Mouse (Mus musculus) hindbrain, embryonic 16.5 days (tissue): ENCODE results near the gene BC049762. TPM values are rescaled to one million over a fixed set of nuclear protein-coding genes. Genes with fewer than 3 reads are reported as not detected.

Source experiments
- ATAC-seq: fragments of 200-750 bp; cut with Nextera tagmentation; 2 replicates; pipeline ENCODE4 v1.8.0; 2017; ENCODE audit warnings: moderate TSS enrichment, moderate library complexity
- H3K27ac ChIP-seq: fragments of 300-500 bp; sonication (generic); 2 replicates; pipeline ENCODE4 v1.5.1; 2014; ENCODE audit warnings: low read depth, mild to moderate bottlenecking, control low read depth, low read length, moderate library complexity
- H3K27me3 ChIP-seq: fragments of 300-500 bp; sonication (generic); replicated peaks from 2 replicates; pipeline ENCODE4 v1.6.1; 2014; ENCODE audit warnings: low read length; ENCODE audit not compliant: control insufficient read depth, insufficient read depth
- H3K36me3 ChIP-seq: fragments of 300-500 bp; sonication (generic); 2 replicates; pipeline ENCODE4 v1.6.1; 2014; ENCODE audit warnings: mild to moderate bottlenecking, low read length, moderate library complexity, mixed read lengths; ENCODE audit not compliant: control insufficient read depth, insufficient read depth
- H3K4me1 ChIP-seq: fragments of 300-500 bp; sonication (generic); 2 replicates; pipeline ENCODE4 v1.6.1; 2014; ENCODE audit warnings: low read depth, low read length; ENCODE audit not compliant: control insufficient read depth, insufficient read depth
- H3K4me2 ChIP-seq: fragments of 300-500 bp; sonication (generic); 2 replicates; pipeline ENCODE4 v1.6.1; 2014; ENCODE audit warnings: mild to moderate bottlenecking, low read length, control low read depth, moderate library complexity
- H3K4me3 ChIP-seq: fragments of 300-500 bp; sonication (generic); 2 replicates; pipeline ENCODE4 v1.5.1; 2014; ENCODE audit warnings: mild to moderate bottlenecking, low read length, control low read depth, moderate library complexity
- H3K9ac ChIP-seq: fragments of 300-500 bp; sonication (generic); 2 replicates; pipeline ENCODE4 v1.6.1; 2014; ENCODE audit warnings: low read depth, mild to moderate bottlenecking, control low read depth, low read length, moderate library complexity
- H3K9me3 ChIP-seq: fragments of 300-500 bp; sonication (generic); 2 replicates; pipeline ENCODE4 v1.6.1; 2014; ENCODE audit warnings: mild to moderate bottlenecking, low read length, moderate library complexity; ENCODE audit not compliant: control insufficient read depth
- WGBS: fragments of 180-500 bp; shearing (Covaris S2); extraction: QIAGEN DNeasy Blood & Tissue Kit; methylation state at CpG from one replicate; pipeline ENCODE4 v1.1.7; 2014; 5-methylcytosine and 5-hydroxymethylcytosine counted together
- polyA plus RNA-seq: library from polyadenylated mRNA; unstranded; fragments of >200 nt; fragmentation: Nextera tagmentation; extraction: Ambion mirVana; gene quantifications from 2 replicates; pipeline ENCODE4 v1.2.1, GENCODE M21; 2015

BC049762 gene
- 0.24 and 0.30 TPM in 2 replicates for polyA plus RNA-seq

GRCm38 (mm10) chr11:51262342-51263285 lies at the start of gene BC049762:
TSS of gene BC049762 (minus strand) at chr11:51263046.
- peak within 1 kb of the TSS; percentile 98 for H3K27ac ChIP-seq
- no peaks in the 10 kb centered on the region for H3K9me3 ChIP-seq
- H3K4me1 ChIP-seq: peaks cover 25% of the 10 kb centered on the region
- no peaks in the 10 kb centered on the region for H3K27me3 ChIP-seq
- WGBS: 10% methylated on average over 57 of the region's 57 CpGs
- H3K4me3 ChIP-seq: peak within 1 kb of the TSS; percentile 81
- peak within 1 kb of the TSS; percentile 96 for H3K9ac ChIP-seq
- H3K4me2 ChIP-seq: peak within 1 kb of the TSS; percentile 94
- peak; percentile 99 for ATAC-seq
- no peaks in the 10 kb centered on the region for H3K36me3 ChIP-seq

- no peak overlapping the region for H3K4me2 ChIP-seq
- H3K36me3 ChIP-seq: no peaks in the 10 kb centered on the region
- H3K9ac ChIP-seq: no peak overlapping the region
- no peaks in the 10 kb centered on the region for H3K4me1 ChIP-seq
- no peak overlapping the region for H3K27ac ChIP-seq
- H3K9me3 ChIP-seq: no peaks in the 10 kb centered on the region
- no peaks in the 10 kb centered on the region for H3K27me3 ChIP-seq
- WGBS: 77% methylated on average over 8 of the region's 8 CpGs
- no peak overlapping the region for H3K4me3 ChIP-seq
- peak; percentile 40; the same call in 1 of the 2 replicates for ATAC-seq
Observed at GRCm38 (mm10) chr11:51311846-51312245, 49.0 kb upstream of the BC049762 start.

- no peak overlapping the region for H3K4me2 ChIP-seq
- no peak for ATAC-seq
- no peak overlapping the region for H3K9ac ChIP-seq
- WGBS: 49% methylated on average over 5 of the region's 5 CpGs
- H3K27me3 ChIP-seq: no peaks in the 10 kb centered on the region
- H3K4me1 ChIP-seq: no peaks in the 10 kb centered on the region
- H3K4me3 ChIP-seq: no peak overlapping the region
- no peaks in the 10 kb centered on the region for H3K9me3 ChIP-seq
- no peaks in the 10 kb centered on the region for H3K36me3 ChIP-seq
- H3K27ac ChIP-seq: no peak overlapping the region
Observed at GRCm38 (mm10) chr11:51308306-51308705, 45.5 kb upstream of the BC049762 start.

- Histone ChIP-seq H3K4me2 (no peak overlapping the region), H3K4me3 (no peak overlapping the region), H3K4me1 (no peaks in the 10 kb centered on the region), H3K27ac (no peak overlapping the region), H3K36me3 (no peaks in the 10 kb centered on the region), H3K27me3 (no peaks in the 10 kb centered on the region), H3K9me3 (no peaks in the 10 kb centered on the region), H3K9ac (no peak overlapping the region)
- no peak for ATAC-seq
- 53% methylated on average over 12 of the region's 12 CpGs for WGBS
Observed at GRCm38 (mm10) chr11:51303981-51304553, 41.2 kb upstream of the BC049762 start.

GRCm38 (mm10) chr11:51302396-51302795 lies 39.5 kb upstream of the BC049762 start:
- H3K27ac ChIP-seq: no peak overlapping the region
- H3K4me3 ChIP-seq: no peak overlapping the region
- H3K4me2 ChIP-seq: no peak overlapping the region
- ATAC-seq: no peak
- no peaks in the 10 kb centered on the region for H3K9me3 ChIP-seq
- no peak overlapping the region for H3K9ac ChIP-seq
- no peaks in the 10 kb centered on the region for H3K4me1 ChIP-seq
- H3K36me3 ChIP-seq: no peaks in the 10 kb centered on the region
- 76% methylated on average over 5 of the region's 5 CpGs for WGBS
- no peaks in the 10 kb centered on the region for H3K27me3 ChIP-seq

- no peaks in the 10 kb centered on the region for H3K27me3 ChIP-seq
- H3K27ac ChIP-seq: no peak overlapping the region
- no peak overlapping the region for H3K4me2 ChIP-seq
- no peak overlapping the region for H3K4me3 ChIP-seq
- no peak for ATAC-seq
- 0 out of 2 replicates have a peak, but pooled peaks cover 6% of the 10 kb centered on the region for H3K9me3 ChIP-seq
- WGBS: 93% methylated on average over 4 of the region's 4 CpGs
- no peaks in the 10 kb centered on the region for H3K36me3 ChIP-seq
- no peaks in the 10 kb centered on the region; the same call in 1 of the 2 replicates for H3K4me1 ChIP-seq
- H3K9ac ChIP-seq: no peak overlapping the region
Observed at GRCm38 (mm10) chr11:51298691-51299090, 35.8 kb upstream of the BC049762 start.

- Histone ChIP-seq H3K9ac (no peak overlapping the region), H3K9me3 (0 out of 2 replicates have a peak, but pooled peaks cover 6% of the 10 kb centered on the region), H3K4me3 (no peak overlapping the region), H3K36me3 (no peaks in the 10 kb centered on the region), H3K27ac (no peak overlapping the region), H3K4me1 (no peaks in the 10 kb centered on the region; the same call in 1 of the 2 replicates), H3K4me2 (no peak overlapping the region), H3K27me3 (no peaks in the 10 kb centered on the region)
- ATAC-seq: no peak
- 71% methylated on average over 3 of the region's 3 CpGs for WGBS
Observed at GRCm38 (mm10) chr11:51295742-51296141, 32.9 kb upstream of the BC049762 start.

- H3K27me3 ChIP-seq: no peaks in the 10 kb centered on the region
- ATAC-seq: no peak
- 0 out of 2 replicates have a peak, but pooled peaks cover 6% of the 10 kb centered on the region for H3K9me3 ChIP-seq
- WGBS: 56% methylated on average over 2 of the region's 2 CpGs
- H3K36me3 ChIP-seq: no peaks in the 10 kb centered on the region
- no peaks in the 10 kb centered on the region; the same call in 1 of the 2 replicates for H3K4me1 ChIP-seq
- H3K4me2 ChIP-seq: no peak overlapping the region
- H3K4me3 ChIP-seq: no peak overlapping the region
- H3K9ac ChIP-seq: no peak overlapping the region
- H3K27ac ChIP-seq: no peak overlapping the region
Observed at GRCm38 (mm10) chr11:51293956-51294530, 31.2 kb upstream of the BC049762 start.
